Mouse (Mus musculus) midbrain, embryonic 10.5 days (tissue): ENCODE data around the gene Map3k9. TPM values are rescaled to one million over a fixed set of nuclear protein-coding genes. Genes with fewer than 3 reads are reported as not detected.

Source experiments
- DNase-seq: peaks from one replicate; pipeline ENCODE4 v3.0.0-alpha.2; 2017; ENCODE audit warnings: low spot score
- H3K27ac ChIP-seq: fragments of 300-500 bp; sonication (generic); replicated peaks from 2 replicates; pipeline ENCODE4 v1.5.1; 2016; ENCODE audit warnings: mild to moderate bottlenecking
- H3K27me3 ChIP-seq: fragments of 300-500 bp; sonication (generic); 2 replicates; pipeline ENCODE4 v1.6.1; 2016; ENCODE audit warnings: low read depth, mild to moderate bottlenecking; ENCODE audit not compliant: poor library complexity, severe bottlenecking
- H3K36me3 ChIP-seq: fragments of 300-500 bp; sonication (generic); 2 replicates; pipeline ENCODE4 v1.6.1; 2016; ENCODE audit warnings: mild to moderate bottlenecking, moderate library complexity
- H3K4me1 ChIP-seq: fragments of 300-500 bp; sonication (generic); 2 replicates; pipeline ENCODE4 v1.6.1; 2016
- H3K4me3 ChIP-seq: fragments of 300-500 bp; sonication (generic); 2 replicates; pipeline ENCODE4 v1.5.1; 2016; ENCODE audit warnings: mild to moderate bottlenecking, moderate library complexity
- H3K9me3 ChIP-seq: fragments of 300-500 bp; sonication (generic); replicated peaks from 2 replicates; pipeline ENCODE4 v1.6.1; 2016; ENCODE audit warnings: mild to moderate bottlenecking
- WGBS: fragments of 180-500 bp; shearing (Covaris S2); methylation state at CpG from one replicate; pipeline ENCODE4 v1.1.7; 2016; 5-methylcytosine and 5-hydroxymethylcytosine counted together
- polyA plus RNA-seq: library from polyadenylated mRNA; unstranded; fragments of >200 nt; fragmentation: Nextera tagmentation; extraction: Ambion mirVana; gene quantifications from 2 replicates; pipeline ENCODE4 v1.2.1, GENCODE M21; 2016

Gene Map3k9
- polyA plus RNA-seq, 1 experiment from 2014 or later: 0.72 TPM

- no peak overlapping the region for H3K4me3 ChIP-seq
- H3K9me3 ChIP-seq: no peaks in the 10 kb centered on the region
- H3K4me1 ChIP-seq: peaks cover 3% of the 10 kb centered on the region; the same call in 1 of the 2 replicates
- H3K27me3 ChIP-seq: no peaks in the 10 kb centered on the region
- no peak for DNase-seq
- peaks cover 13% of the 10 kb centered on the region for H3K36me3 ChIP-seq
- no peak overlapping the region for H3K27ac ChIP-seq
- WGBS: 81% methylated on average over 11 of the region's 11 CpGs
These were observed 45.5 kb downstream of the Map3k9 start for GRCm38 (mm10) chr12:81735246-81736070.

GRCm38 (mm10) chr12:81726246-81726822 is 54.6 kb downstream of the Map3k9 start:
- peaks cover 37% of the 10 kb centered on the region for H3K36me3 ChIP-seq
- no peaks in the 10 kb centered on the region for H3K4me1 ChIP-seq
- no peak overlapping the region for H3K4me3 ChIP-seq
- WGBS: 82% methylated on average over 8 of the region's 8 CpGs
- no peak overlapping the region for H3K27ac ChIP-seq
- no peak for DNase-seq
- H3K27me3 ChIP-seq: no peaks in the 10 kb centered on the region
- no peaks in the 10 kb centered on the region for H3K9me3 ChIP-seq

- Histone ChIP-seq H3K4me3 (no peak overlapping the region), H3K27me3 (no peaks in the 10 kb centered on the region), H3K36me3 (peaks cover 30% of the 10 kb centered on the region), H3K4me1 (no peaks in the 10 kb centered on the region), H3K27ac (no peak overlapping the region), H3K9me3 (no peaks in the 10 kb centered on the region)
- 93% methylated on average over 6 of the region's 6 CpGs for WGBS
- no peak for DNase-seq
These were observed 56.2 kb downstream of the Map3k9 start for GRCm38 (mm10) chr12:81724776-81725175.

- no peak overlapping the region for H3K27ac ChIP-seq
- 93% methylated on average over 7 of the region's 7 CpGs for WGBS
- H3K36me3 ChIP-seq: peaks cover 27% of the 10 kb centered on the region
- no peaks in the 10 kb centered on the region for H3K27me3 ChIP-seq
- no peak for DNase-seq
- no peak overlapping the region for H3K4me3 ChIP-seq
- no peaks in the 10 kb centered on the region for H3K9me3 ChIP-seq
- H3K4me1 ChIP-seq: no peaks in the 10 kb centered on the region
These were observed 57.6 kb downstream of the Map3k9 start for GRCm38 (mm10) chr12:81723375-81723774.

GRCm38 (mm10) chr12:81719715-81720114 is 61.3 kb downstream of the Map3k9 start:
- DNase-seq: no peak
- WGBS: 93% methylated on average over 8 of the region's 8 CpGs
- Histone ChIP-seq H3K27ac (no peak overlapping the region), H3K9me3 (no peaks in the 10 kb centered on the region), H3K4me1 (peaks cover 8% of the 10 kb centered on the region), H3K27me3 (no peaks in the 10 kb centered on the region), H3K4me3 (no peak overlapping the region), H3K36me3 (peaks cover 20% of the 10 kb centered on the region)

- WGBS: 90% methylated on average over 5 of the region's 5 CpGs
These were observed 61.8 kb downstream of the Map3k9 start for GRCm38 (mm10) chr12:81719161-81719560.

GRCm38 (mm10) chr12:81712618-81713017 is 68.4 kb downstream of the Map3k9 start:
- no peaks in the 10 kb centered on the region for H3K36me3 ChIP-seq
- peaks cover 19% of the 10 kb centered on the region for H3K4me1 ChIP-seq
- DNase-seq: no peak
- no peak overlapping the region for H3K4me3 ChIP-seq
- WGBS: 88% methylated on average over 4 of the region's 4 CpGs
- peaks cover 6% of the 10 kb centered on the region; the same call in 1 of the 2 replicates for H3K9me3 ChIP-seq
- H3K27me3 ChIP-seq: no peaks in the 10 kb centered on the region
- no peak overlapping the region for H3K27ac ChIP-seq

More at GRCm38 (mm10) chr12:81719161-81719560, 61.8 kb downstream of the Map3k9 start:
- H3K4me3 ChIP-seq: no peak overlapping the region
- no peaks in the 10 kb centered on the region for H3K27me3 ChIP-seq
- H3K9me3 ChIP-seq: no peaks in the 10 kb centered on the region
- H3K27ac ChIP-seq: no peak overlapping the region
- peaks cover 13% of the 10 kb centered on the region for H3K4me1 ChIP-seq
- H3K36me3 ChIP-seq: peaks cover 14% of the 10 kb centered on the region
- DNase-seq: no peak

- no peaks in the 10 kb centered on the region for H3K36me3 ChIP-seq
- no peak overlapping the region for H3K4me3 ChIP-seq
- 0 out of 2 replicates have a peak, but pooled peaks cover 8% of the 10 kb centered on the region for H3K27me3 ChIP-seq
- H3K4me1 ChIP-seq: peaks cover 10% of the 10 kb centered on the region
- no peak overlapping the region for H3K27ac ChIP-seq
- no peak for DNase-seq
- H3K9me3 ChIP-seq: 0 out of 2 replicates have a peak, but pooled peaks cover 2% of the 10 kb centered on the region
- WGBS: 13% methylated on average over 1 of the region's 1 CpGs
These were observed 78.1 kb downstream of the Map3k9 start for GRCm38 (mm10) chr12:81702903-81703302.

- no peak for DNase-seq
- Histone ChIP-seq H3K27me3 (0 out of 2 replicates have a peak, but pooled peaks cover 8% of the 10 kb centered on the region), H3K4me3 (no peak overlapping the region), H3K27ac (no peak overlapping the region), H3K9me3 (no peaks in the 10 kb centered on the region), H3K4me1 (peaks cover 10% of the 10 kb centered on the region), H3K36me3 (no peaks in the 10 kb centered on the region)
- WGBS: 84% methylated on average over 4 of the region's 4 CpGs
These were observed 83.0 kb downstream of the Map3k9 start for GRCm38 (mm10) chr12:81698011-81698410.

- no peak for DNase-seq
- Histone ChIP-seq H3K4me3 (no peak overlapping the region), H3K4me1 (peaks cover 21% of the 10 kb centered on the region), H3K27me3 (no peaks in the 10 kb centered on the region), H3K9me3 (no peaks in the 10 kb centered on the region), H3K36me3 (no peaks in the 10 kb centered on the region), H3K27ac (no peak overlapping the region)
- 59% methylated on average over 8 of the region's 8 CpGs for WGBS
These were observed 89.7 kb downstream of the Map3k9 start for GRCm38 (mm10) chr12:81691177-81691730.

- Histone ChIP-seq H3K4me3 (no peak overlapping the region), H3K27ac (no peak overlapping the region; the same call in 1 of the 2 replicates), H3K4me1 (peaks cover 26% of the 10 kb centered on the region), H3K36me3 (no peaks in the 10 kb centered on the region), H3K27me3 (no peaks in the 10 kb centered on the region), H3K9me3 (no peaks in the 10 kb centered on the region)
- 85% methylated on average over 7 of the region's 7 CpGs for WGBS
- no peak for DNase-seq
These were observed 90.2 kb downstream of the Map3k9 start for GRCm38 (mm10) chr12:81690751-81691150.

GRCm38 (mm10) chr12:81690111-81690510 is 90.9 kb downstream of the Map3k9 start:
- Histone ChIP-seq H3K27me3 (peaks cover 5% of the 10 kb centered on the region), H3K9me3 (no peaks in the 10 kb centered on the region), H3K4me1 (peaks cover 32% of the 10 kb centered on the region), H3K4me3 (no peak overlapping the region), H3K36me3 (no peaks in the 10 kb centered on the region), H3K27ac (peak overlapping the region; percentile 25; the same call in 1 of the 2 replicates)
- DNase-seq: no peak
- 93% methylated on average over 15 of the region's 15 CpGs for WGBS
